Mouse (Mus musculus) bone marrow, adult 2 months (tissue): ENCODE measurements around the gene Hdgf.

Source experiments
- CTCF ChIP-seq: fragments of 200-500 bp; IDR thresholded peaks from 2 replicates; pipeline ENCODE4 v1.5.1; 2011; ENCODE audit warnings: low read length, control low read depth; ENCODE audit not compliant: control insufficient read depth, insufficient read depth
- POLR2A ChIP-seq: fragments of 200-500 bp; IDR thresholded peaks from 2 replicates; pipeline ENCODE4 v1.6.1; 2011; ENCODE audit warnings: low read depth, mild to moderate bottlenecking, control low read depth, low read length, borderline replicate concordance; ENCODE audit not compliant: control insufficient read depth

GRCm38 (mm10) chr3:87918551-87918950, 12.4 kb downstream of the Hdgf start:
- TF ChIP-seq CTCF (no peak), POLR2A (no peak)
